Mouse (Mus musculus) liver, postnatal 0 days (tissue): ENCODE data around the gene Cep170.

Experiments
- CTCF ChIP-seq: sonication (generic); IDR thresholded peaks from 2 replicates; pipeline ENCODE4 v1.5.1; 2016; ENCODE audit warnings: antibody characterized with exemption, low read depth
- EP300 ChIP-seq: IDR thresholded peaks from 2 replicates; pipeline ENCODE4 v1.6.1; 2016; ENCODE audit warnings: antibody characterized with exemption, low read depth, mild to moderate bottlenecking

DNA sequence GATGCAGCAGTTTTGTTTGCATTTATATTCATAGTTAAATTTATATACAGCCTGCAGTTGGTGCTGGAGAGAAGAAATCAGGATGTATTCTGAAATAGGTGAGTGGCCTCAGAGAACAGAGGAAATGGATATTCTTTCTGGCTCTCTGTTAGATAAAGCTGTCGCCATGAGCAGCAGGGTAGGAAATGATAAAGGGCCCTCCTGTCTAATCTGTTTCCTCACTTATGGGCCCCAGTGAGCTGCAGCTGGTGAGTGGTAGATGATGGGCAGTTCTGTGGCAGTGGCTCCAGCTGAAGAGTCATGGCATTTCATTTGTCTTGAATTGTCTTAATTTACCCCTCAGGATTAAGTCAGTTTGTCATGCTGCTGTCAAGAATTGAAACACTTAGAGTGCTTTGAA is 8.1 kb upstream of the Cep170 start:
- TF ChIP-seq EP300 = peak; percentile 87
- TF ChIP-seq CTCF = no peak
